Mouse (Mus musculus) ovary, postnatal 10 days (tissue): Measurements from ENCODE around the gene Arf4.
"Not testable (repeated sequence)": the region's sequence is repeated elsewhere in the genome, so short reads cannot be mapped to it uniquely, and the experiment has no call there.

Source experiments
- DNase-seq: peaks from one replicate; pipeline ENCODE4 v3.0.0; 2022; ENCODE audit warnings: low spot score

Arf4 gene

DNA sequence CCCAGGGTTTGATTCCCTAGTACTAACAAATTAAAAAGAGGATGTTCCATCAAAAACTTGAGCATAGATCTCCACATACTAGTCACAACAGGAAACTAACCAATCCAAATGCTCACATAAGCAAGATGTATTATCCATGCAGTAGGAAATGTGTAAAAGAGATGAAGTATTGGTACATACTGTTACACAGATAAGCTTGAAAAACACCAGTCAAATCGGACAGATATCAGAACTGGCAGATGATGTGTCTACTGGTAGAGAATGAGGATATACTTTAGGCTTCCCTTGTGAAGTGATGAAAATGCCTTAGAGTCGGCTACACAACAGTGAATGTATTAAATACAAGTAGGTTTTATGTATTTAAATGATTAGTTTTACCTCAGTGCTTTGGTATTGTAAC, 24.6 kb downstream of the Arf4 start:
- no peak for DNase-seq

DNA sequence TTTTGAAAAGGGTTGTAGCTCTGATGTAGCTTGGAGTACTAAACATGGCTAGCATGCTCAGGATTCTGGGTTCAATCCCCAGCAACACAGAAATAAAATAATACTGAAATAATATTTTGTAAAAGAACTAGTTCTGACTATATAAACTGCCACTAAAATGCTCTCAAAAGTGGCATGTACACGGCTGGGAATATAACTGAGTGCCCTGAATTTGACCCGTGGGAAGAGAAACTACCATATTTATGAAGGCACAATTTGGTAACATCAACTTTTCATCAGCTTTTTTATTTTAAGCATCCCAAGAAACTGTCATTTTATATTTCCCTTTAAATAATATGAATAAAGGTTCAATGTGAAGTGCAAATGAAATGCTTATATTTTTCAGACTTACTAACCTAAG, 26.0 kb downstream of the Arf4 start:
- no peak for DNase-seq

DNA sequence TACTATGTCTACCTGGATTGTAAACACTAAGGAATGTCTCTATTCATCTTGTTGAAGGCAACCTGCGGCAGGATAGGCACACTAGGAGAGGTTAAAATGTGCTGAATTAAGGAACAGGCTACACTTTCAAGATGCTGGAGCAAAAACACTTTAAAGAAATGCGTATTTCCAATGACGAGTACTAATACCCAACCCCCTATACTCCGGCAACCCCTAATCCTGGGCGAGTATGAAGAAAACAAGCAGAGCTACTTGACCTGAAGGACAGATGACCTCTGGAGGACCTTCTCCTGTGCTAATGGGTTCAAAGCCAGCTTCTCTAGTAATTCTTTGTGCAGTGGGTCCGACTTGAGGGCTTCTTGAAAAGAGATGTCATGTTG, 30.1 kb downstream of the Arf4 start:
- no peak for DNase-seq

DNA sequence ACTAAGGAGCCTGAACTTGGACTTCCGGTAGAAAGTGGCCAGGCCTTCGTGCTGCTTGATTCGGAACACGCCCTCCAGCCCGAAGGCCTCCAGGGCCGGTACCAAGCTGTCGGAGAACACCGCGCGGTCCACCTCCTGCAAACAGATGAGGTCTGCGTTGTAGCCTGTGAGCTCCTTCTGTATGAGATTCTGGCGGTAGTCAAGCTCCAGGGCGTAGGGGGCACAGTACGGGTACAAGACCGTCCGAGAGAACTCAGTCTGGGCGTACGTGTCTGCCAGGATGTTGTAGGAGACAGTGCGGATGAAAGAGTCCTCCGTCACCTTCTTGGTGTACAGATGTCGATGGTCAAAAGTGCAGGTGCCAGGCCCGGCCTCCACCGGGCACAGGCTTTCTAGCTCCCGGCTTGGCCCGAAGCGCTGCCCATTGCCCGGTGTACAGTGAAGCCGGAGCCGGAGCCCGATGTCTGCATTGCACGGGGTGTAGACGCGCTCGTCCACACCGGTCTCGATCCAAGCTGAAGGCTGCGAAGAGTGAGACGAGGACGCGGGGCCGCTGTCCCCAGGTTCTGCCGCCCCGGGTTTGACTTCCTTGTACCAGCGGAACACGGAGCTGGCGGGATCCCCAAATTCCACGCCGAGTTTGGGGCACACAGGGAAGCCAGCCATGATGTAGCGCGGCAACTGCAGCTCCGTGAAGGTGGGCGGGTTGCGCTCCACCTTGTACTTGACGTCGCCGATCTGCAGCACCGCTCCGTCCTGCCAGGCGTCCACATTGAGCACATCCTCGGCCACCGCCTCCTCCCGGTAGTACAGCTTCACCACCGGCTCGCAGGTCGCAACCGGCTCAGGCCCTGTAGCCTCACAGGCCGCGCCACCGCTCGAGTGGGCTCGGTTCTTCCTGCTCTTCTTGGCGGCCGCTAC, 30.8 kb downstream of the Arf4 start:
- no peak for DNase-seq

DNA sequence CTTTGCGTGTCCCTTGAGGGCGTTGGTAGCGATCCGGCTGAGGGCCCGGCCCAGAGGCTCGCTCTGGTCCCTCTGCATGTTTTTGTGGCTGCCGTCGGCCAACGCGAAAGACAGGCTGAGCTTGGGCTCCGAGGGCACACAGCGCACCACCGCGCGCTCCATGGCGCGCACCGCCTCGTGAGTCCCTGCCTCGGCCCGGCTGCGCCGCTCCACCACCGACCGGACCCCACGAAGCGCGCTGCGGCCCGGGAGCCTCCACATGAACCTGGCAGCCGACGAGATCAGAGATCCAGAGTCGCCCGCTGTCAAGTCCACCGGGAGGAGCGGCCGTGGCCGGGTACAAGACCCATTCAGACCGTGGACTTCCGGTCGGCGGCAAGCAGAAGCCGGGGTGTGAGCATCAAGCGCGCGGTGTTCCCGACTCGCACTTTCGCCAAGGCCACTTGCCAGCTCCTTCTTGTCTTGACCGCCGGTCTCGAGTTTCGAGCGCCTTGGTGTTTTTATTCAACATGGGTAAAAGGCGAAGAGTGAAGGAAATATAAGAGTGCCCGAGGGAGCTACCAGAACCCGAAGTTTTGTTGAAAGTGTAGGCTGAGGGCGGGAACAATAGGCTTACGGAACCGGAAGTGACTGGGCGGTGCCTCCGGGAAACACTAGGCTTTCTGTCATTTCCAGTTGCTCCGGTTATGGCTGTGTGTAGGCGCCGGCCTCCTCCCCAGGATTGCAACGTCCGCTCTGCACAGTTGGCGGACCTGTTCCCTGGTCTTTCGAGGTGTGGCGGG, 31.6 kb downstream of the Arf4 start, which contains the start of gene Pde12:
Pde12 (minus strand) TSS at position 592 of the 782 bp plus-strand sequence.
- peak; percentile 95 for DNase-seq

DNA sequence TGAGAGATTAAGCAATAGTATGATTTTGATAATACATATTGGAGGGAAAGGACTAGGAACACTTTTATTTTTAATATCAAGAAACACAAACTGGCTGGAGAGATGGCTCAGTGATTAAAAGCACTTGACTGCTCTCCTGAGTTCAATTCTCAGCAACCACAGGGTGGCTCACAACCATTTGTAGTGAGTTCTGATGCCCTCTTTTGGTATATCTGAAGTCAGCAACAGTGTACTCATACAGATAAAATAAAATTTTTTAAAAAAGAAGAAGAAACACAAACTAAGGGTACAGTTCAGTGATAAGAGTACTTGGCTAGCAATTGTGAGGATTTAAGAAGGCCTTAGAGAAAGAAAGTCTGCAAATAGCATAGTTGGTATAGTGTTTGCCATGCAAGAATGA, 33.1 kb downstream of the Arf4 start:
- no peak for DNase-seq

DNA sequence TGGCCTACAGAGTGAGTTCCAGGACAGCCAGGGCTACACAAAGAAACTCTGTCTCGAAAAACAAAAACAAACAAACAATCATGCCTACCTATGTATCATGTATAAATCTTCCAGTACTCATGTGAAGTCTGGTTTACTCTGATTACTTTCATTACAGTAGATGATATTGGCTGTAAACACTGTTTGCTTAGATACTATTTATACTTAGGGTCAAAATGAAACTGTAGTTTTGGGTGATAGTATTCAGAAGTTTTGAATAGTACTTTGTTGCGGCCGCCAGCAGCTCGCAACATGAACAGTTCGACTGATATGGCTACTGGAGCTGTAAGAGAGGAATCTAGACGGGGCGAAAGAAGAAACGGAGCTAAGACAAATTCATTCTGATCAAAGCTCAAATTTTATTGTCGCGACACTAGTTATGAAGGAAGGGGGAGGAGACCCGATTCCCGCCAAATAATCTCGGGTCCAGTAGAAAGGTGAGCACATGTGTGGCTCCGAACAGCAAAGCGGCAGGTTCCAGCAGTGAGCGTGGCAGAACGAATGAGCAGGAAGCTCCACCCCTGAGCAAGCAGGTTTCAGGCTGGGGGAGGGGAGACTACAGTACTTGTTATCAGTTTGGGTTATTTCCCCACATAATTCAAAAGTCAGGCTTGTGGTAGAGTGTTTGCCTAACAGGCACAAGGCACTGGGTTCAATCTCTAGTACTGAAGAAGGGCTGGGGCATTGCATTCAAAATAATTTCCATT, 34.2 kb downstream of the Arf4 start:
- DNase-seq: not testable (repeated sequence)

DNA sequence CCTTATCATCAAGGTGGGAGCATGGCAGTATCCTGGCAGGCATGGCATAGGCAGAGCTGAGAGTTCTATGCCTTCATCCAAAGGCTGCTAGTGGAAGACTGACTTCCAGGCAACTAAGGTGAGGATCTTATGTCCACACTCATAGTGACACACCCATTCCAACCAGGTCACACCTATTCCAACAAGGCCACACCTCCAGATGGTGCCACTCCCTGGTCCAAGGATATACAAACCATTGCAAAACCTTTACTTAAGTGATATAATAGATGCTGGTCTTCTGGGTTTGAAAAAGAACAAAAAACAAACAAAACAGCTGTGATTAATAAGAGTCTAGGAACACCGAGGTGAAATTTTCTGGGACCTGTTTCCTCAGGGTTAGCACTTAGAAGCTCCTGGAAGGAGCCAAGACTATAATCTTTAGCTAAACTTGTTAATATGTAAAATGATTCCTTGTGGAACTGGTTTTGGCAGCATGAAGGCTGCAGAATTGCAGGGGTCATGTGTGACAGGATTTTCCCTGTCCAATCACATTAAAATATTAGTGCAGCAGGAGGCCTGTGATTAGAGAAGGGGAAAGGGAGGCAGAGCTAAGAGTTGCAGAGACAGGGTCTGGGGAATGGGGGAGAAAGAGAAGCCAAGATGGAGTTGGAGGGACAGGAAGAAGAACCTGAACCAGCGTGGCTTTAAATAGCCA, 36.7 kb downstream of the Arf4 start:
- not testable (repeated sequence) for DNase-seq

DNA sequence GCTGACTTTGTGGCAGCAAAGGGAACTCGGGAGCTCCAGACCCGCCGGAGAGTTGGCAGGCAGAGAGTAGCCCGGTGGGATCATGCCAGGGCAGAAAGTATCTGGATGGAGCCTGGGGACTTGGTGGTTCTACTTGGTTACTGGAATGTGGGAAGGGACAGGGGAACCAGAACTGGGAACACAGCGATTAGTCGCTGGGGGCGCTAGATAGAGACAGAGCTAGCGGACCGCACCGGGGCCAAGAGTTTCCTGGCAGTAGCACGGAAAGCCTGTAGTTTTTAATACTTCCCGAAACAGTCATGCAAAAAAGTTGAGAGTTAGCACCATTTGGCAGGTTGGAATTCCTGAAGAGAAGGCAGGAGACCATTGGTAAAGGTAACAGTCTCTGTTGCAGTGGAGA, 37.5 kb downstream of the Arf4 start:
- DNase-seq: no peak

DNA sequence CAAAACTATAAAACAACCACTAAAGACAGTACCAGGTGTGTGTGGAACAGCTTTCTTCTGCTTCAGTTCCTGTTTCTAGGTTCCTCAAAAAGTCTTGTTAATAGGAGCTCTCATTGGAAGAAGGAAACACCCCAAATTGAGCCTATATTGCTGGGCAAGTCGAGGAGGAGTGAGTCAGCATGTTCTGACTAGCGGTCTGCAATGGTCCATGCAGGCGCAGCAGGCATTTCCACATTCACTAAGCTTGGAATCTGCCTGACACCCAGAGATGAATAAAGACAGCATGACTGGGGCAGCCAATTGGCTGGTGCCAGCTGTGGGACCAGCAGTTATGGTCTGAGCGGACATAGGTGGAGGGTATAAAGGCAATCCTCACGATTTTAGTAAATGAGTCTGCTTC, 37.9 kb downstream of the Arf4 start:
- no peak for DNase-seq

DNA sequence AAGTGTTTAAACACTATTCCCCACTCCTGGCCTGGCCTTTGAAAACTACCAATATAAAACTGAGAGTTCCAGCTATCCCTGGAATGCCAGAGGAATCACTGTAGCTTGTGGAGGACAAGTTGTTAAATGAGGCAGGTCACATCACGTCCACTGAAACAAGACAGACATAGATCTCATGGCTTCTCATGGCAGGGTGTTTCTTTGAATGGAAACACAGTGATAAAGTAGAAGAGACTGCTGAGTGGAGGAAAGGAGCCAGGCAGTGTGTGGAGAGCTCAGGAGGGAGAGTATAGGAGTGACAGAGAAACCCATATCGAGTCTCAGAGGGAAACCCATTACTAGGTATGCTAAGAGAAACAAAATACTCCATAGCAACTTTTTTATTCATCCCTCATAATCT, 52.9 kb downstream of the Arf4 start:
- DNase-seq: no peak

DNA sequence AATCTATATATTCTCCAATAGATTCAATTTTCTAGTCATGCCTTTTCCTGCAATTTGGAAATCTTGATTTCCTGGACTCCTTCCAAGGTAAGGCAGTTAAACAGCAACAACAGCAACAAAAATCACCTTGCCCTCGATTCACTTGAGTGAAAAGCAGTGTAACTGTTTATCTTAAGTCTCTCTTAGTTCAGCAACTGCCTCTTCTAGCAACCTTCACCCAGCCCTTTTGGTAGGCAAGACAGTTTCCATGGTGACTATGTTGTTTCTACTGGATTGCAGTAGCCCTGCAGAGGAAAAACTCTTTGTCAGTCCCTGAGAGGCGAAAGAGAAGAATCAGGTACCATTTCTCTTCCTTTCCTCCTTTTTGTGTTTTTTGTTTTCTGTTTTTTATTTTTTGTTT, 53.5 kb downstream of the Arf4 start:
- no peak for DNase-seq

DNA sequence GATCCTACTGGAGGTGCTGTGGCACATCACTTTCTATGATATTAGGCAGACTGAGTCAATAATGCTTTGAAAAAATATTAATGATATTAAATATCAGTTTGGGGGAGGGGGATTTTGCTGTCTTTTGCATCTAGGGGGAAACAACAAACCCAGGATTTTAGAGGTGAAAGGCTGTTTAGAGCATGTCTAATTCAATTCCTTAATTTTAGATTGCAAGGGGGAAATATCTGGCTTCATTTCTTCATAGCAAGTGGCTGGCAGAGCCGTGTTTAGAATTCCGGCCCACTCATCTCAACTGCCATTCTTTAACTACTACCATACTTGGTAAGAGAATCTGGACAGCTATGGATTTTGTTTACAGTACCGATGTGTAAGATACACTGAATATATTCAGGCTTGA, 55.1 kb downstream of the Arf4 start, which contains the start of gene Dnah12:
Dnah12 (plus strand) TSS at position 301 of the 400 bp plus-strand sequence.
- no peak for DNase-seq

DNA sequence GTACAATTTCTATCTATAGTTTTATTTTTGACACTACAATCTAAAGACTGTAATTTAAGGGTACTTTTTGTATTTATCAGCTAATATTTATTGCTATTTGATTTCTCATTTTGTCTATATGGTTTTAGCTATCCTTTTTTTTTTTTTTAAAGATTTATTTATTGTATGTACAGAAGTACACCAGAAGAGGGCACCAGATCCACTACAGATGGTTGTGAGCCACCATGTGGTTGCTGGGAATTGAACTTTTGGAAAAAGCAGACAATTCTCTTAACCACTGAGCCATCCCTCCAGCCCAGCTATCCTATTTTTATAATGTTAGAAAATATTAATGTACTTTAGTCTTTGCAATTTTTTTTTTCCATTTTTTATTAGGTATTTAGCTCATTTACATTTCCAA, 60.0 kb downstream of the Arf4 start:
- DNase-seq: no peak

DNA sequence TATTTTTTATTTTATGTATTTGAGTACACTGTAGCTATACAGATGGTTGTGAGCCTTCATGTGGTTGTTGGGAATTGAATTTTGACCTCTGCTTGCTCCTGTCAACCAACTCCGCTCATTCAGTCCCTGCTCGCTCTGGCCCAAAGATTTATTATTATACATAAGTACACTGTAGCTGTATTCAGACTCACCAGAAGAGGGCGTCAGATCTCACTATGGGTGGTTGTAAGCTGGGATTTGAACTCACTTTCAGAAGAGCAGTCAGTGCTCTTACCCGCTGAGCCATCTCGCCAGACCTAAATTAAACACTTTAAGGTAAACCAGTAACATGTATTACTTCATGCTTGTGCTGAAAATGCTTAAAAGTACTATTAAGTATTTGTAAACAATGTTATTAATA, 67.4 kb downstream of the Arf4 start:
- not testable (repeated sequence) for DNase-seq
